Mouse (Mus musculus): ENCODE measurements around the gene Sap30bp.

Gene Sap30bp

DNA sequence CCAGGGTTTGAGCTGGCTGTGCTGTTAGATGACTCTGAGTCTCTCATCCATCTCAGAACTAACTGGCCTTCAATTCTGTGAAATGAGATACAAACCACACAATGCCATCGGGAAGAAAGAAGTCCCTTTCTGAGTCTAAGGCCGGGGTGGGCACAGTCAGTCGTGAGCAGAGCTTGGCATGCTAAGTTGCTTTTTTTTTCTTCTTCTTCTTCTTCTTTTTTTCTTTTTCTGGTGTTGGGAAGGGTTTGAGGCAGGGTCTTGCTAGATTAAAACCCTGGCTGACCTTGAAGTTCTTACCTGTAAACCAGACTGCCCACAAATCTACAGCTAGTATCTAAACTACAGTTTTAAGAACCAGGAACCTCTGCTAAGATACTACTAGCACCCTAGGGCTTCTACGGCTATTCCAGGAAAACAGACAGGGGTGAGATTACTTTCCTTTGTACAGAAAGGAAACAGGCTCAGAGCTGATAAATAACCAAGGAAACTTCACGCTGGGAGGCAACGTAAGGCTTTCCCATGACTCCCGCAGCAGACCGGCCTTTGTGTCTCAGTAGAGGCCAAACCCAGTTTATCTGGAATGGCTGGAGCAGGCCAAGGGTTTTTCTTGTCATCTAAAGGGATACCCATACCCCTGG lies 71.2 kb downstream of the Sap30bp start:
- no peak for DNase-seq (ENCODE audit: low spot score)

DNA sequence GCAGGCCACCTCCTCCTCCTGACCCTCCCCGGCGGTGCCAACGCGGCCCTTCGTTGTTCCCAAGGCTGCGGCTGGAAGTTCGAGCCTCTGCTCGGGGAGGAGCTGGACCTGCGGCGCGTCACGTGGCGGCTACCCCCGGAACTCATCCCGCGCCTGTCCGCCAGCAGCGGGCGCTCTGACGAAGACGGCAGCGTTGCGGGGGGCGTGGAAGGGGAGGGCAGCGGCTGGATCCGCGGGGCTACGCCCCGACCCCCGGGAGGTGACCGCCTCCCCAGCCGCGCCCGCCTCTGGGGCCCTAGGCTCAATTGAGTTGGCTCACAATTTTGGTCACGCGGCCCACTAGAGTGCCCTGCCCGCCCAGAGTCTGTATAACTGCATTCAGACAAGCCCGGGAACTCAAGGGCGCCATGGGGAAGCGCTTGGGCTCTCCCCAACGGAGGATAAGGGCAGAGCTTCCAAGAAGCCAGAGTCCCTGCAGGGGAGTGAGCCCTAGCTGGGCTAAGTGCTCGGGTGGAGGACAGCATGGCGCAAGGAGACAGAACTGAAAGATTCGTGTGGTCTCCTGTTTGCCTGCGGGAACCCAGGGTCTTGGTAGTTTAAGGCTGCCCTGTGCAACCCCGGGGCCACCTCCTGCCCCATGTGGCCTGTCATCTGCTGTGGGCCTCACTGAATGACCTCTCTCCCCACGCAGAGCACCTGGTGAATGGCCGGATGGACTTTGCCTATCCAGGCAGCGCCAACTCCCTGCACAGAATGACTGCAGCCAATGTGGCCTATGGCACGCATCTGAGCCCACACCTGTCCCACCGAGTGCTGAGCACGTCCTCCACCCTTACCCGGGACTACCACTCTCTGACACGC lies 72.0 kb downstream of the Sap30bp start:
- DNase-seq (ENCODE audit: low spot score) = no peak

- no peak for DNase-seq (ENCODE audit: low spot score)
Observed at GRCm38 (mm10) chr11:116005701-116006419, 72.8 kb downstream of the Sap30bp start.

DNA sequence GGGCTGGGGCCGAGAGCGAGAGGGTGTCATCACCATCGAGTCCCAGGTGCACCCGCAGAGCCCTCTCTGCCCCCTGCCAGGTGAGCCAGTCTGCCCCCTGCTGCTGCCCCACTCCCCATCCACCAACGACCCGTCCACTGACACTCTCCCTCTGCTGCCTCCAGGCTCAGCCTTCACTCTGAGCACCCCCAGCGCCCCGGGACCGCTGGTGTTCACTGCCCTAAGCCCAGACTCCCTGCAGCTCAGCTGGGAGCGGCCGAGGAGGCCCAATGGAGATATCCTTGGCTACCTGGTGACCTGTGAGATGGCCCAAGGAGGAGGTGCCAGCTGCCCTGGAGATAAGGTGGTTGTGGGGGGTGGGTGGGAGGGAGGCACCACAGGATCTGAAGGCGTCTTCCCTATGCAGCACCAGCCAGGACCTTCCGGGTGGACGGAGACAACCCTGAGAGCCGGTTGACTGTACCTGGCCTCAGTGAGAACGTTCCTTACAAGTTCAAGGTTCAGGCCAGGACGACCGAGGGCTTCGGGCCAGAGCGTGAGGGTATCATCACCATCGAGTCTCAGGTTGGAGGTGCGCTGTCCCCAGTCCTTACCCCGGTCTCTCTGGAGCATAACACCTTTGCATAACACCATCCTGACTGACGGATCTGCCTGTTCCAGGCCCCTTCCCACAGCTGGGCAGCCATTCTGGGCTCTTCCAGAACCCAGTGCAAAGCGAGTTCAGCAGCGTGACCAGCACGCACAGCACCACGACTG lies 74.2 kb downstream of the Sap30bp start:
- no peak for DNase-seq (ENCODE audit: low spot score)

GRCm38 (mm10) chr11:116008411-116008810 lies 75.3 kb downstream of the Sap30bp start:
- no peak for DNase-seq (ENCODE audit: low spot score)

DNA sequence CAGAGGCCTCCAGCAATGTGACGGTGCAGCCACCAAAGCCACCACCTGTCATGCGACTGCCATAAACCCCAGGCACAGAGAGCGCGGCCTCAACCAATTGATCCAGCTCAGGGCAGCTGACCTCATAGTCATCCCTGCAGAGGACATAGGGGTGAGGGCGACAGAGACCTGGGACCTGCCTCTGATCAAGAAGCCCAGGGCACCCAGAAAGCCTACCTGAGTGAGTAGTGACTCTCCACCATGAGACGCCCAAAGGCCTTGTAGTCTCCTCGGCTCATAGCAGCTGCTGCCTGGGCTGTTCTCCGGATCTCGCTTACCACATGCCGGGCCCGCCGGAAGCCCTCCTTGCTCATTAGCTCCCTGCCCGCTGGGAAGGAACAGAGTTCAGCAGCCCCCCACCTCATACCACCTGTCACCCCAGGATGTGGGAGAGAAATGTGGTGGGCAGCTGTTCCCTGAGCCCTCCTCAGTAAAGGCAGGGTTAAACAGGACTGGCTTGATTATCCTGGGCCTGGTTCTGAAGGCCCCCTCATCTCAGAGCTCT lies 75.8 kb downstream of the Sap30bp start:
- DNase-seq (ENCODE audit: low spot score) = no peak

- DNase-seq (ENCODE audit: low spot score) = no peak
Observed at GRCm38 (mm10) chr11:116009661-116010060, 76.6 kb downstream of the Sap30bp start.

DNA sequence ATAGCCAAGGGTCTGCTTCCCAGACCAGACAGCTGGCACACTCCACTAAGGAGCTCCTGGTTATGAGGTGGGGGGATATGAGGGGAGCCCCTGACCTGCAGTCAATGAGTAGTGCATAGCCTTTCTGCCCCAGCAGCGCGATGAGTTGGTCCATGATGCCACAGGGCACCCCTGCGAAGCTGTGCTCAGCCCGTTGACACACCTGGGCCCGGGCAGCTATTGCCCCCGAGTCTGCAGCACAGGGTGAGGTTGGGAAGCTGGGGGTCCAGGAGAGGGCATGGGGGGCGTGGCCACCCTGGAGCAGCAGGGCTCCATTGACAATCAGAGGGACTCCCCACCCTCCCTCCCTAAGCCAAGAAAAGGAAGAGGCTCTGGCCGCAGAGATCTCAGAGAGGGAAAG lies 77.1 kb downstream of the Sap30bp start:
- no peak for DNase-seq (ENCODE audit: low spot score)

GRCm38 (mm10) chr11:116010948-116011347 lies 77.9 kb downstream of the Sap30bp start:
- no peak for DNase-seq (ENCODE audit: low spot score)

DNA sequence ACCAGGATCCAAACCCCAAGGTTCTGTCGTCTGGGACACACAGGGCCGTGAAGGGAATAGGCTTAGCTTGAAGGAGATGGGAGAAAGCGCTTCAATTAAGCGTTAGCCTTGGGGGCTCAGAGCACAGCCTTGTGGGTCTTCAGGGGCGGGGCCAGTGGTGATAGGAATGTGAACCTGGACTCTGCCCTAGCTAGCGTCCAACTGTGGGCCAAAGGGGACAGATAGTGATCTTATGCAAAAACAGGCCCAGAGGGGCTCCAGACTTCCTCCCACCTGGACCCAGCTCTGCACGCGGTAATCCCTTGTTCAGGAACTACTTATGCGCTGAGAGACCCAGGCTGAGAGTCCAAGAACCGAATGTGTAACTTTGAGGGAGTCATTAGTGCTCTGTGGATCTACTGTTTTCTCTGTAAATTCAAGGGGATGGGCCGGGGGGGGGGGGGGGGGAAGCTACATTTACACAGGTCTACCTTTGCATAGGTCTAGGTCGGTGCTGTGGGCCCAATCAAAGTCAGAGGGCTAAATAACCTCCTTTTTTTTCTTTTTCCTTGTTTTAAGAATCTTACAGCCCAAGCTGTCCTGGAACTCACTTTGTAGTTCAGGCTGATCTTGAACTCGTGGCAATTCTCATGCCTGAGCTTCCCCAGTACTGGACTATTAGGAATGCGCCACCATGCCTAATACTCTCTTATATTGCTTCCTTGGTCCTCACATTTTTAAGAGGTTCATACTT lies 78.6 kb downstream of the Sap30bp start:
- no peak for DNase-seq (ENCODE audit: low spot score)

DNA sequence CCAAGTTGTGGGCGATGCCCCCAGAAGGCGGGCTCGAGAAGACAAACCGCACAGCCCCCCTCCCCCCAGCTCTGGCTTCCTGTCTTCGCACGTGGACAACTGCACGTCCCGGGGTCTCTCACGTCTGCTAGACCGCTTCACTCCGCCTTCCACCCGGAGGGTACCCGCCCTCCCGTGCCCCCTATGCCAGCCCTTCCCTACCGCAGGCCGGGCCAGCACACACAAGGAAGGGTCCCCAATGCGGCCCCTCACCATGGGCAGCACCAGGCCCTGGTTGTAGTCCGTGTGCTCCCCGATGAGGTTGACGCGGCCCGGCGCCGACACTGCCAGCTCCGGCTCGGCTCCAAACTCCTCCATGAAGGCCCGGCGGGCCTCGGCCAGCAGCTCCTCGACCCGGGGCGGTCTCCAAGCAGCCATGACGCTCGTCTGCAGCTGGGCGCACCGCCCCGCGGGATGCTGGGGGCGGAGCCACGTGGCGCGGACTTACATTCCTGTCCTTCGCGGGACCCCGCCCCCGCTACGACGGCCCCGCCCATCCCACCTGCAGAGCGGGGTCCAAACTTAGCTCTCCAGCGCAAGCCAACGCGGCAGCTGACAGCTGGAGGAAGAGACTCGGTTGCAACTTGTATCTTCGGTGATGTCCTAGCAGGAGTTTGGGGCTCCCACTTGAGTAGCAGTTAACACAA lies 79.3 kb downstream of the Sap30bp start, which contains the start of gene Galk1:
Gene Galk1, minus strand, starts transcription at position 458 of the 686 bp plus-strand sequence.
- DNase-seq (ENCODE audit: low spot score) = peak; percentile 76

GRCm38 (mm10) chr11:116014821-116015220 lies 81.7 kb downstream of the Sap30bp start:
- peak; percentile 52 for DNase-seq (ENCODE audit: low spot score)
